Mouse (Mus musculus): ENCODE measurements around the gene Cadps. TPM values are rescaled to one million over a fixed set of nuclear protein-coding genes. Genes with fewer than 3 reads are reported as not detected.

Gene Cadps
- polyA plus RNA-seq, 1 experiment from 2014 or later, result 1.7 TPM

- Histone ChIP-seq H3K27me3 (replicated peaks) (no peaks in the 10 kb centered on the region), H3K4me2 (no peak overlapping the region), H3K9ac (no peak overlapping the region), H3K36me3 (no peaks in the 10 kb centered on the region), H3K27ac (no peak overlapping the region), H3K4me1 (no peaks in the 10 kb centered on the region), H3K9me3 (no peaks in the 10 kb centered on the region), H3K4me3 (replicated peaks) (no peak overlapping the region)
- no peak for ATAC-seq (ENCODE audit: insufficient read depth, low FRiP score, low read depth)
- WGBS, result 86% methylated on average over 6 of the region's 6 CpGs
Observed at GRCm38 (mm10) chr14:12448883-12449282, 374.0 kb downstream of the Cadps start.

GRCm38 (mm10) chr14:12441019-12441418 is 381.9 kb downstream of the Cadps start:
- Histone ChIP-seq H3K9ac (no peak overlapping the region), H3K27ac (no peak overlapping the region), H3K36me3 (no peaks in the 10 kb centered on the region), H3K27me3 (replicated peaks) (no peaks in the 10 kb centered on the region), H3K4me3 (replicated peaks) (no peak overlapping the region), H3K9me3 (no peaks in the 10 kb centered on the region), H3K4me2 (no peak overlapping the region), H3K4me1 (no peaks in the 10 kb centered on the region)
- 55% methylated on average over 2 of the region's 2 CpGs for WGBS
- no peak for ATAC-seq (ENCODE audit: insufficient read depth, low FRiP score, low read depth)

- no peaks in the 10 kb centered on the region for H3K27me3 ChIP-seq (replicated peaks)
- no peak for ATAC-seq (ENCODE audit: insufficient read depth, low FRiP score, low read depth)
- 80% methylated on average over 4 of the region's 4 CpGs for WGBS
- no peaks in the 10 kb centered on the region for H3K36me3 ChIP-seq
- H3K9ac ChIP-seq, result no peak overlapping the region
- H3K4me1 ChIP-seq, result no peaks in the 10 kb centered on the region
- H3K4me3 ChIP-seq (replicated peaks), result no peak overlapping the region
- no peak overlapping the region for H3K4me2 ChIP-seq
- H3K27ac ChIP-seq, result no peak overlapping the region
- no peaks in the 10 kb centered on the region for H3K9me3 ChIP-seq
Observed at GRCm38 (mm10) chr14:12437976-12438375, 384.9 kb downstream of the Cadps start.

- Histone ChIP-seq H3K4me3 (replicated peaks) (no peak overlapping the region), H3K9me3 (no peaks in the 10 kb centered on the region), H3K4me2 (no peak overlapping the region), H3K4me1 (no peaks in the 10 kb centered on the region), H3K27ac (no peak overlapping the region), H3K27me3 (replicated peaks) (no peaks in the 10 kb centered on the region), H3K36me3 (no peaks in the 10 kb centered on the region), H3K9ac (no peak overlapping the region)
- WGBS, result 81% methylated on average over 7 of the region's 7 CpGs
- ATAC-seq (ENCODE audit: insufficient read depth, low FRiP score, low read depth), result no peak
Observed at GRCm38 (mm10) chr14:12437422-12437821, 385.5 kb downstream of the Cadps start.

GRCm38 (mm10) chr14:12436903-12437368 is 385.9 kb downstream of the Cadps start:
- no peaks in the 10 kb centered on the region for H3K36me3 ChIP-seq

GRCm38 (mm10) chr14:12428021-12428654 is 394.7 kb downstream of the Cadps start:
- WGBS, result 81% methylated on average over 8 of the region's 8 CpGs
- Histone ChIP-seq H3K4me1 (no peaks in the 10 kb centered on the region), H3K9me3 (no peaks in the 10 kb centered on the region), H3K9ac (no peak overlapping the region), H3K27ac (no peak overlapping the region), H3K4me2 (no peak overlapping the region), H3K36me3 (no peaks in the 10 kb centered on the region), H3K4me3 (replicated peaks) (no peak overlapping the region), H3K27me3 (replicated peaks) (no peaks in the 10 kb centered on the region)
- ATAC-seq (ENCODE audit: insufficient read depth, low FRiP score, low read depth), result no peak

More at GRCm38 (mm10) chr14:12436903-12437368, 385.9 kb downstream of the Cadps start:
- H3K27ac ChIP-seq, result no peak overlapping the region
- 75% methylated on average over 14 of the region's 14 CpGs for WGBS
- H3K27me3 ChIP-seq (replicated peaks), result no peaks in the 10 kb centered on the region
- no peaks in the 10 kb centered on the region for H3K9me3 ChIP-seq
- no peak overlapping the region for H3K9ac ChIP-seq
- no peaks in the 10 kb centered on the region for H3K4me1 ChIP-seq
- no peak overlapping the region for H3K4me3 ChIP-seq (replicated peaks)
- ATAC-seq (ENCODE audit: insufficient read depth, low FRiP score, low read depth), result no peak
- H3K4me2 ChIP-seq, result no peak overlapping the region

GRCm38 (mm10) chr14:12425311-12425710 is 397.6 kb downstream of the Cadps start:
- Histone ChIP-seq H3K4me1 (no peaks in the 10 kb centered on the region), H3K27me3 (replicated peaks) (no peaks in the 10 kb centered on the region), H3K9ac (no peak overlapping the region), H3K27ac (no peak overlapping the region), H3K4me2 (no peak overlapping the region), H3K9me3 (no peaks in the 10 kb centered on the region), H3K4me3 (replicated peaks) (no peak overlapping the region), H3K36me3 (no peaks in the 10 kb centered on the region)
- ATAC-seq (ENCODE audit: insufficient read depth, low FRiP score, low read depth), result no peak
- WGBS, result 67% methylated on average over 6 of the region's 6 CpGs

GRCm38 (mm10) chr14:12410276-12410675 is 412.6 kb downstream of the Cadps start:
- no peak for ATAC-seq (ENCODE audit: insufficient read depth, low FRiP score, low read depth)
- Histone ChIP-seq H3K36me3 (no peaks in the 10 kb centered on the region), H3K27ac (no peak overlapping the region), H3K9me3 (no peaks in the 10 kb centered on the region), H3K4me3 (replicated peaks) (no peak overlapping the region), H3K9ac (no peak overlapping the region), H3K27me3 (replicated peaks) (no peaks in the 10 kb centered on the region), H3K4me1 (no peaks in the 10 kb centered on the region), H3K4me2 (no peak overlapping the region)
- 87% methylated on average over 12 of the region's 12 CpGs for WGBS

GRCm38 (mm10) chr14:12409811-12410210 is 413.1 kb downstream of the Cadps start:
- no peaks in the 10 kb centered on the region for H3K36me3 ChIP-seq
- no peak for ATAC-seq (ENCODE audit: insufficient read depth, low FRiP score, low read depth)
- no peak overlapping the region for H3K4me3 ChIP-seq (replicated peaks)
- no peaks in the 10 kb centered on the region for H3K4me1 ChIP-seq
- H3K27ac ChIP-seq, result no peak overlapping the region
- WGBS, result 77% methylated on average over 3 of the region's 3 CpGs
- H3K4me2 ChIP-seq, result no peak overlapping the region
- H3K9me3 ChIP-seq, result no peaks in the 10 kb centered on the region
- no peaks in the 10 kb centered on the region for H3K27me3 ChIP-seq (replicated peaks)
- H3K9ac ChIP-seq, result no peak overlapping the region

- no peak overlapping the region for H3K4me2 ChIP-seq
- no peak overlapping the region for H3K9ac ChIP-seq
- no peaks in the 10 kb centered on the region for H3K4me1 ChIP-seq
- no peaks in the 10 kb centered on the region for H3K9me3 ChIP-seq
- no peak overlapping the region for H3K4me3 ChIP-seq (replicated peaks)
- H3K27ac ChIP-seq, result no peak overlapping the region
- H3K36me3 ChIP-seq, result no peaks in the 10 kb centered on the region
- no peak for ATAC-seq (ENCODE audit: insufficient read depth, low FRiP score, low read depth)
- 57% methylated on average over 10 of the region's 10 CpGs for WGBS
- no peaks in the 10 kb centered on the region for H3K27me3 ChIP-seq (replicated peaks)
Observed at GRCm38 (mm10) chr14:12406588-12406987, 416.3 kb downstream of the Cadps start.

GRCm38 (mm10) chr14:12405201-12405600 is 417.7 kb downstream of the Cadps start:
- Histone ChIP-seq H3K9me3 (no peaks in the 10 kb centered on the region), H3K4me2 (no peak overlapping the region), H3K4me3 (replicated peaks) (no peak overlapping the region), H3K27ac (no peak overlapping the region), H3K4me1 (no peaks in the 10 kb centered on the region), H3K9ac (no peak overlapping the region), H3K36me3 (no peaks in the 10 kb centered on the region), H3K27me3 (replicated peaks) (no peaks in the 10 kb centered on the region)
- 57% methylated on average over 5 of the region's 5 CpGs for WGBS
- no peak for ATAC-seq (ENCODE audit: insufficient read depth, low FRiP score, low read depth)

- Histone ChIP-seq H3K9me3 (no peaks in the 10 kb centered on the region), H3K27me3 (replicated peaks) (no peaks in the 10 kb centered on the region), H3K4me1 (no peaks in the 10 kb centered on the region), H3K9ac (no peak overlapping the region), H3K4me2 (no peak overlapping the region), H3K4me3 (replicated peaks) (no peak overlapping the region), H3K36me3 (no peaks in the 10 kb centered on the region), H3K27ac (no peak overlapping the region)
- no peak for ATAC-seq (ENCODE audit: insufficient read depth, low FRiP score, low read depth)
- 75% methylated on average over 3 of the region's 3 CpGs for WGBS
Observed at GRCm38 (mm10) chr14:12404724-12405123, 418.2 kb downstream of the Cadps start.

- Histone ChIP-seq H3K4me1 (no peaks in the 10 kb centered on the region), H3K4me3 (replicated peaks) (no peak overlapping the region), H3K9ac (no peak overlapping the region), H3K36me3 (no peaks in the 10 kb centered on the region), H3K4me2 (no peak overlapping the region), H3K9me3 (no peaks in the 10 kb centered on the region), H3K27ac (no peak overlapping the region), H3K27me3 (replicated peaks) (no peaks in the 10 kb centered on the region)
- 84% methylated on average over 3 of the region's 3 CpGs for WGBS
- no peak for ATAC-seq (ENCODE audit: insufficient read depth, low FRiP score, low read depth)
Observed at GRCm38 (mm10) chr14:12404052-12404451, 418.8 kb downstream of the Cadps start.

Measured in stomach, embryonic 15.5 days (tissue).